Mouse (Mus musculus) testis, adult 2 months (tissue): ENCODE measurements around the gene Kri1.

Source experiments
- CTCF ChIP-seq: fragments of 200-500 bp; IDR thresholded peaks from 2 replicates; pipeline ENCODE4 v1.5.1; 2012; ENCODE audit warnings: low read depth, mild to moderate bottlenecking, inconsistent platforms, low read length, moderate library complexity; ENCODE audit not compliant: control insufficient read depth, insufficient read depth, insufficient replicate concordance
- POLR2A ChIP-seq: fragments of 200-500 bp; IDR thresholded peaks from 2 replicates; pipeline ENCODE4 v1.6.1; 2012; ENCODE audit warnings: low read depth, mild to moderate bottlenecking, inconsistent platforms, low read length, moderate library complexity; ENCODE audit not compliant: control insufficient read depth

DNA sequence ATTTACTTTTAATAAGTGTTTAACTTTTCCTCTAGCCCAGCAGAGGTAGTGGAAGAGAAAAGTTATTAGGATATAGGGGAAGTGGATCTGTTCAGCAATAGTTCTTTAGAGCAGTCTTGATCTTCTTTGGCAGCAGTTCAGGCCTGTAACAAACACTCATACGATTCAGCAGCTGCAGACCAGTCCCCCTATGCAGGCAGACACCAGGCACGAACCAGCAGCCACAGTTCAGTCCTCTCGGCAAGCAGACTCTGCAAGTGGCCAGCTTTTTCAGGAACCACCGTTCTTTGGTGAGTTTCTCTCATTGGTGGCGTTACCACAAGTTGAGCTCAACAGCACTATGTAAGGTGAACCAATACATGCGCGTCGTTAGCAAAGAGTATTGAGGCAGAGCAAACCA lies 48.7 kb upstream of the Kri1 start:
- TF ChIP-seq CTCF: no peak
- no peak for TF ChIP-seq POLR2A
